Mouse (Mus musculus) left cerebral cortex, postnatal 10 days (tissue): ENCODE measurements at regions not wholly inside any gene's neighbourhood (a gene's known extent, or its start where the extent isn't known, plus 50 kb on each side); places are given as distances from the start of the nearest gene placed in this dataset.

Source experiments
- DNase-seq, 2 experiments: peaks; one replicate each; pipeline ENCODE4 v3.0.0; 2021 to 2022; ENCODE audit warnings: low spot score in 2 of 2, mixed read lengths in 1 of 2; ENCODE audit errors: extremely low spot score in 1 of 2
- intact Hi-C: fragments of 180-260 bp; cut with DNase I; formaldehyde crosslinking; loops from one replicate; pipeline ENCODE4 v1.15.1; 2025

GRCm38 (mm10) chr8:101913665-101914064 lies 871.8 kb downstream of the Cdh11 start:
- intact Hi-C loops = no loop called here
- no peak for DNase-seq
